Comparison of ENCODE assay signal across 15 mouse cellular contexts in genomic region chr3:66033346-66033745, GRCm38 (mm10).
DNase-seq lines count a peak whose midpoint lies in the region; ATAC-seq and TF ChIP-seq lines count a peak whose summit lies in the region.
"Had no signal": no experiment of that assay in that cellular context is flagged by ENCODE, and none has a peak within 500 bp of the region (broad histone marks: within the 10 kb centered on the region; RNA-seq: fewer than 3 reads in every experiment).

No protein-coding gene starts in this region.

- H3K4me1 ChIP-seq in heart, embryonic 11.5 days (ENCODE audit: control insufficient read depth, insufficient read depth, low read length) = no peaks in the 10 kb centered on the region
- H3K4me1 ChIP-seq in lung, adult 2 months (ENCODE audit: control insufficient read depth, insufficient read depth, low read length) = no peaks in the 10 kb centered on the region
- no peaks in the 10 kb centered on the region for H3K4me1 ChIP-seq in brown adipose tissue, adult 24 weeks (ENCODE audit: control insufficient read depth, insufficient read depth, insufficient read length, low read length)
- H3K4me1 ChIP-seq: heart, embryonic 13.5 days had no signal

- no peak for TF ChIP-seq POLR2A in lung, adult 2 months (IDR thresholded peaks at IDR 0.05; ENCODE audit: borderline replicate concordance, extremely low read depth, low read depth, low read length)

- no peaks in the 10 kb centered on the region for H3K27me3 ChIP-seq in heart, embryonic 11.5 days (ENCODE audit: control insufficient read depth, insufficient read depth, low read length)
- H3K27me3 ChIP-seq: heart, embryonic 13.5 days had no signal

- H3K36me3 ChIP-seq in heart, embryonic 11.5 days (ENCODE audit: control insufficient read depth, insufficient read depth, low read length) = no peaks in the 10 kb centered on the region
- H3K36me3 ChIP-seq: heart, embryonic 13.5 days had no signal

- H3K27ac ChIP-seq in heart, embryonic 11.5 days (ENCODE audit: low read depth, low read length) = no peak overlapping the region
- 0 out of 2 replicates have a peak overlapping the region, but pooled peaks have one; percentile 39 for H3K27ac ChIP-seq in brown adipose tissue, adult 24 weeks (replicated peaks; ENCODE audit: low read depth, low read length)
- H3K27ac ChIP-seq: heart, embryonic 13.5 days had no signal

- no peak for TF ChIP-seq CTCF in lung, adult 2 months (IDR thresholded peaks at IDR 0.05; ENCODE audit: insufficient read depth, low read length)

- H3K4me2 ChIP-seq in heart, embryonic 11.5 days = no peak overlapping the region
- H3K4me2 ChIP-seq: heart, embryonic 13.5 days had no signal

- no peak for ATAC-seq in heart, embryonic 11.5 days (replicated peaks; ENCODE audit: insufficient number of reproducible peaks, low FRiP score, low TSS enrichment)
- ATAC-seq: intestine, postnatal 0 days had no signal

- no peak overlapping the region for H3K4me3 ChIP-seq in heart, embryonic 11.5 days (ENCODE audit: low read depth, low read length)
- no peak overlapping the region for H3K4me3 ChIP-seq in lung, adult 2 months (replicated peaks; ENCODE audit: extremely low read depth, low read depth, low read length)
- no peak overlapping the region for H3K4me3 ChIP-seq in brown adipose tissue, adult 24 weeks (ENCODE audit: insufficient read depth, low read depth, low read length)
- H3K4me3 ChIP-seq: erythroblast, embryonic 14.5 days; heart, embryonic 13.5 days had no signal

- DNase-seq in heart, adult 11 months = peak; percentile 91
- DNase-seq in lung, adult 18-20 months = peak; percentile 3 to 6
- no peak for DNase-seq in lung, adult 2 months
- DNase-seq in lung, postnatal 25 days (ENCODE audit: low spot score) = peak; percentile 14
- no peak for DNase-seq in B cell, adult 2 months
- DNase-seq in layer of hippocampus, adult 18-20 months (ENCODE audit: low spot score in 2 of 2) = no peak
- DNase-seq: cerebellum, adult 18-20 months; embryo, embryonic 11 days; layer of hippocampus, adult 9-11 months; liver had no signal

- H3K9ac ChIP-seq in heart, embryonic 11.5 days (ENCODE audit: low read depth, low read length) = no peak overlapping the region
- H3K9ac ChIP-seq: heart, embryonic 13.5 days had no signal

- H3K9me3 ChIP-seq in heart, embryonic 11.5 days (replicated peaks; ENCODE audit: control insufficient read depth, low read length) = no peaks in the 10 kb centered on the region
- H3K9me3 ChIP-seq: heart, embryonic 13.5 days had no signal

- WGBS in heart, embryonic 11.5 days (ENCODE audit: insufficient replicate concordance) = 68% methylated on average over 2 of the region's 2 CpGs
- WGBS in lung, adult 2 months = 27% methylated on average over 2 of the region's 2 CpGs

Comparison
In these comparisons a context has a peak if more than half of its experiments do, and no peak if none do; other contexts are left out.
1. DNase-seq: peak in heart, adult 11 months (single experiment), lung, adult 18-20 months (2 of 2) and lung, postnatal 25 days (single experiment); none in lung, adult 2 months (single experiment), B cell, adult 2 months (0 of 2) and layer of hippocampus, adult 18-20 months (0 of 2).